Mouse (Mus musculus): ENCODE measurements at regions not wholly inside any gene's neighbourhood (a gene's known extent, or its start where the extent isn't known, plus 50 kb on each side); places are given as distances from the start of the nearest gene placed in this dataset.

- TF ChIP-seq CTCF (IDR thresholded peaks at IDR 0.05; ENCODE audit: low read depth) (no peak), EP300 (IDR thresholded peaks at IDR 0.05; ENCODE audit: low read depth) (no peak)
These were observed 394.9 kb downstream of the Vps13c start for GRCm38 (mm10) chr9:68234979-68235649.

Data from liver, embryonic 14.5 days (tissue).